Mouse (Mus musculus) left cerebral cortex, adult 11 months (tissue): ENCODE measurements at regions not wholly inside any gene's neighbourhood (a gene's known extent, or its start where the extent isn't known, plus 50 kb on each side); places are given as distances from the start of the nearest gene placed in this dataset.

ENCODE experiments used
- DNase-seq: peaks from one replicate; pipeline ENCODE4 v3.0.0; 2022; ENCODE audit warnings: low spot score

- DNase-seq: peak; percentile 61
These were observed 94.0 kb downstream of the Snx19 start for GRCm38 (mm10) chr9:30520853-30521439.

GRCm38 (mm10) chr9:30520116-30520515 lies 93.2 kb downstream of the Snx19 start:
- DNase-seq: no peak

- DNase-seq: no peak
These were observed 92.3 kb downstream of the Snx19 start for GRCm38 (mm10) chr9:30519231-30519630.
